Mouse (Mus musculus) stomach, embryonic 14.5 days (tissue): ENCODE measurements at regions not wholly inside any gene's neighbourhood (a gene's known extent, or its start where the extent isn't known, plus 50 kb on each side); places are given as distances from the start of the nearest gene placed in this dataset.

Experiments
- ATAC-seq: fragments of 200-750 bp; cut with Nextera tagmentation; 2 replicates; pipeline ENCODE4 v1.8.0; 2017; ENCODE audit warnings: low read depth, moderate TSS enrichment; ENCODE audit not compliant: insufficient number of reproducible peaks, insufficient read depth, low FRiP score
- H3K27ac ChIP-seq: fragments of 300-500 bp; sonication (generic); 2 replicates; pipeline ENCODE4 v1.5.1; 2014; ENCODE audit warnings: mild to moderate bottlenecking, low read length, moderate library complexity, mixed read lengths
- H3K27me3 ChIP-seq: fragments of 300-500 bp; sonication (generic); 2 replicates; pipeline ENCODE4 v1.6.1; 2014; ENCODE audit warnings: low read length, control low read depth, mixed read lengths; ENCODE audit not compliant: control insufficient read depth, insufficient read depth
- H3K36me3 ChIP-seq: fragments of 300-500 bp; sonication (generic); 2 replicates; pipeline ENCODE4 v1.6.1; 2014; ENCODE audit warnings: mild to moderate bottlenecking, control low read depth, low read length, moderate library complexity, mixed read lengths; ENCODE audit not compliant: control insufficient read depth, insufficient read depth
- H3K4me1 ChIP-seq: fragments of 300-500 bp; sonication (generic); 2 replicates; pipeline ENCODE4 v1.6.1; 2014; ENCODE audit warnings: low read length, control low read depth, mixed read lengths; ENCODE audit not compliant: control insufficient read depth, insufficient read depth
- H3K4me2 ChIP-seq: fragments of 300-500 bp; sonication (generic); replicated peaks from 2 replicates; pipeline ENCODE4 v1.6.1; 2014; ENCODE audit warnings: low read depth, low read length, control low read depth
- H3K4me3 ChIP-seq: fragments of 300-500 bp; sonication (generic); 2 replicates; pipeline ENCODE4 v1.5.1; 2014; ENCODE audit warnings: low read depth, low read length, control low read depth
- H3K9ac ChIP-seq: fragments of 300-500 bp; sonication (generic); replicated peaks from 2 replicates; pipeline ENCODE4 v1.6.1; 2014; ENCODE audit warnings: low read depth, mild to moderate bottlenecking, control low read depth, low read length, moderate library complexity, mixed read lengths
- H3K9me3 ChIP-seq: fragments of 300-500 bp; sonication (generic); 2 replicates; pipeline ENCODE4 v1.6.1; 2016; ENCODE audit warnings: low read depth, low read length, control low read depth; ENCODE audit not compliant: control insufficient read depth
- WGBS: fragments of 180-500 bp; shearing (Covaris S2); extraction: QIAGEN DNeasy Blood & Tissue Kit; methylation state at CpG from one replicate; pipeline ENCODE4 v1.1.7; 2014; 5-methylcytosine and 5-hydroxymethylcytosine counted together

GRCm38 (mm10) chr11:6768599-6769436 lies 68.6 kb downstream of the Gm11983 start:
- Histone ChIP-seq H3K4me2 (no peak overlapping the region), H3K36me3 (no peaks in the 10 kb centered on the region), H3K27ac (no peak overlapping the region), H3K9ac (no peak overlapping the region), H3K4me1 (no peaks in the 10 kb centered on the region), H3K27me3 (no peaks in the 10 kb centered on the region), H3K4me3 (no peak overlapping the region), H3K9me3 (no peaks in the 10 kb centered on the region)
- 48% methylated on average over 22 of the region's 22 CpGs for WGBS
- ATAC-seq = peak; percentile 61; the same call in 1 of the 2 replicates

- Histone ChIP-seq H3K4me3 (no peak overlapping the region), H3K9ac (no peak overlapping the region), H3K9me3 (no peaks in the 10 kb centered on the region), H3K4me2 (no peak overlapping the region), H3K27me3 (no peaks in the 10 kb centered on the region), H3K4me1 (no peaks in the 10 kb centered on the region), H3K27ac (no peak overlapping the region), H3K36me3 (no peaks in the 10 kb centered on the region)
- ATAC-seq = no peak
- WGBS = 76% methylated on average over 7 of the region's 7 CpGs
Measured at GRCm38 (mm10) chr11:6766725-6767124, 70.7 kb downstream of the Gm11983 start.

- no peak for ATAC-seq
- Histone ChIP-seq H3K27ac (no peak overlapping the region), H3K9ac (no peak overlapping the region), H3K27me3 (no peaks in the 10 kb centered on the region), H3K4me3 (no peak overlapping the region), H3K36me3 (no peaks in the 10 kb centered on the region), H3K4me2 (no peak overlapping the region), H3K9me3 (no peaks in the 10 kb centered on the region), H3K4me1 (no peaks in the 10 kb centered on the region)
- WGBS = 83% methylated on average over 5 of the region's 5 CpGs
Measured at GRCm38 (mm10) chr11:6765333-6765957, 72.0 kb downstream of the Gm11983 start.

- no peaks in the 10 kb centered on the region for H3K27me3 ChIP-seq
- H3K27ac ChIP-seq = no peak overlapping the region
- WGBS = 91% methylated on average over 3 of the region's 3 CpGs
- no peaks in the 10 kb centered on the region for H3K4me1 ChIP-seq
- no peak overlapping the region for H3K4me2 ChIP-seq
- no peak overlapping the region for H3K4me3 ChIP-seq
- no peaks in the 10 kb centered on the region for H3K9me3 ChIP-seq
- no peak for ATAC-seq
- no peak overlapping the region for H3K9ac ChIP-seq
- H3K36me3 ChIP-seq = no peaks in the 10 kb centered on the region
Measured at GRCm38 (mm10) chr11:6764186-6764585, 73.3 kb downstream of the Gm11983 start.

GRCm38 (mm10) chr11:6763001-6763400 lies 74.5 kb downstream of the Gm11983 start:
- WGBS = 66% methylated on average over 4 of the region's 4 CpGs
- H3K27ac ChIP-seq = no peak overlapping the region
- H3K9me3 ChIP-seq = no peaks in the 10 kb centered on the region
- H3K9ac ChIP-seq = no peak overlapping the region
- no peak overlapping the region for H3K4me2 ChIP-seq
- H3K27me3 ChIP-seq = no peaks in the 10 kb centered on the region
- H3K36me3 ChIP-seq = no peaks in the 10 kb centered on the region
- H3K4me3 ChIP-seq = no peak overlapping the region
- ATAC-seq = no peak
- no peaks in the 10 kb centered on the region for H3K4me1 ChIP-seq

- H3K27me3 ChIP-seq = no peaks in the 10 kb centered on the region
- WGBS = 76% methylated on average over 11 of the region's 11 CpGs
- no peak overlapping the region for H3K4me2 ChIP-seq
- H3K4me3 ChIP-seq = no peak overlapping the region
- H3K9me3 ChIP-seq = no peaks in the 10 kb centered on the region
- no peaks in the 10 kb centered on the region for H3K36me3 ChIP-seq
- H3K9ac ChIP-seq = no peak overlapping the region
- no peak overlapping the region for H3K27ac ChIP-seq
- ATAC-seq = no peak
- H3K4me1 ChIP-seq = no peaks in the 10 kb centered on the region
Measured at GRCm38 (mm10) chr11:6761876-6762628, 75.4 kb downstream of the Gm11983 start.

GRCm38 (mm10) chr11:6759578-6759977 lies 77.9 kb downstream of the Gm11983 start:
- Histone ChIP-seq H3K27me3 (no peaks in the 10 kb centered on the region), H3K4me3 (no peak overlapping the region), H3K9ac (no peak overlapping the region), H3K36me3 (no peaks in the 10 kb centered on the region), H3K9me3 (no peaks in the 10 kb centered on the region), H3K4me2 (no peak overlapping the region), H3K27ac (no peak overlapping the region), H3K4me1 (no peaks in the 10 kb centered on the region)
- no peak for ATAC-seq
- 79% methylated on average over 4 of the region's 4 CpGs for whole genome bisulfite sequencing

- no peaks in the 10 kb centered on the region for H3K27me3 ChIP-seq
- H3K4me3 ChIP-seq = no peak overlapping the region
- no peak overlapping the region for H3K27ac ChIP-seq
- no peaks in the 10 kb centered on the region for H3K4me1 ChIP-seq
- ATAC-seq = no peak
- no peaks in the 10 kb centered on the region for H3K36me3 ChIP-seq
- H3K9me3 ChIP-seq = 0 out of 2 replicates have a peak, but pooled peaks cover 3% of the 10 kb centered on the region
- no peak overlapping the region for H3K9ac ChIP-seq
- WGBS = 87% methylated on average over 5 of the region's 5 CpGs
- H3K4me2 ChIP-seq = no peak overlapping the region
Measured at GRCm38 (mm10) chr11:6739439-6739838, 81.1 kb downstream of the Ramp3 start.
